Mouse (Mus musculus) adrenal gland, postnatal 10 days (tissue): ENCODE measurements around the gene Tmem234. TPM values are rescaled to one million over a fixed set of nuclear protein-coding genes. Genes with fewer than 3 reads are reported as not detected.
"Not testable (repeated sequence)": the region's sequence is repeated elsewhere in the genome, so short reads cannot be mapped to it uniquely, and the experiment has no call there.

Experiments
- DNase-seq: peaks from one replicate; pipeline ENCODE4 v3.0.0; 2021; ENCODE audit warnings: mixed read lengths
- long read RNA-seq, 2 experiments: library from polyadenylated mRNA; stranded (forward); transcript quantifications; one replicate each; pipeline ENCODE4 v2.0.0; 2021
- total RNA-seq, 2 experiments: library from RNA; stranded (reverse); gene quantifications; 2 replicates each; pipeline ENCODE4 v1.2.3; 2021

The Tmem234 gene
- 10 to 100 TPM; 83.6 to 86.2 TPM for total RNA-seq
- long read RNA-seq, experiment 1, transcript Tmem234-210 (5 exons, 1,519 nt) = minor isoform, 20 of 165 reads
- long read RNA-seq, experiment 1, transcript Tmem234-212 (6 exons, 680 nt) = minor isoform, 8 of 165 reads
- long read RNA-seq, experiment 1, transcript Tmem234-220 (4 exons, 652 nt) = minor isoform, 10 of 165 reads
- long read RNA-seq, experiment 1, transcript Tmem234-201 (5 exons, 1,437 nt) = major isoform, 43 of 165 reads
- long read RNA-seq, experiment 1, partial matches to known transcripts = 28 of 165 reads
- long read RNA-seq, experiment 1, other reads (novel, unspliced or antisense) = 36 of 165 reads
- long read RNA-seq, experiment 2, transcript Tmem234-201 (5 exons, 1,437 nt) = major isoform, 28 of 107 reads
- long read RNA-seq, experiment 2, transcript Tmem234-210 (5 exons, 1,519 nt) = minor isoform, 23 of 107 reads
- long read RNA-seq, experiment 2, transcript Tmem234-218 (4 exons, 1,124 nt) = minor isoform, 8 of 107 reads
- long read RNA-seq, experiment 2, transcript Tmem234-220 (4 exons, 652 nt) = minor isoform, 6 of 107 reads
- long read RNA-seq, experiment 2, partial matches to known transcripts = 15 of 107 reads
- long read RNA-seq, experiment 2, other reads (novel, unspliced or antisense) = 18 of 107 reads

GRCm38 (mm10) chr4:129600233-129601158, at the start of gene Tmem234, which contains the start of gene Eif3i:
TSS of gene Tmem234 (plus strand) at chr4:129600668.
TSS of gene Eif3i (minus strand) at chr4:129600648.
- peak; percentile 90 for DNase-seq

DNA sequence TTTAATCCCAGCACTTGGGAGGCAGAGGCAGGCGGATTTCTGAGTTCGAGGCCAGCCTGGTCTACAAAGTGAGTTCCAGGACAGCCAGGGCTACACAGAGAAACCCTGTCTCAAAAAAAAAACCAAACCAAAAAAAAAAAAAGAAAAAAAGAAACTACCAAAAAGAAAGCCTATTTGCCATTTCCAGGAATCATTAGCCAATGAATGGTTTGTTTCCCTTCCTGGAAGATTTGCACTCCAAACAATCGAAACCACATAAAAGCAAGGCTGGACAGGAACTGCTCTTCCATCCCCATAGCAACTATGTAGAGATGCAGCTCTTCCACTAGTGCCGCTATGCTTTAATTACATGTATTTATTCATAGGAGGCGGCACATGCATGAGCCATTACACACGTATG, 46.0 kb upstream of the Tmem234 start:
- DNase-seq = not testable (repeated sequence)

GRCm38 (mm10) chr4:129555421-129555861, 45.0 kb upstream of the Tmem234 start:
- peak; percentile 85 for DNase-seq

GRCm38 (mm10) chr4:129555862-129556531, 44.5 kb upstream of the Tmem234 start:
- DNase-seq = peak; percentile 46

- DNase-seq = peak; percentile 96
Observed at GRCm38 (mm10) chr4:129556532-129557223, 43.8 kb upstream of the Tmem234 start.

DNA sequence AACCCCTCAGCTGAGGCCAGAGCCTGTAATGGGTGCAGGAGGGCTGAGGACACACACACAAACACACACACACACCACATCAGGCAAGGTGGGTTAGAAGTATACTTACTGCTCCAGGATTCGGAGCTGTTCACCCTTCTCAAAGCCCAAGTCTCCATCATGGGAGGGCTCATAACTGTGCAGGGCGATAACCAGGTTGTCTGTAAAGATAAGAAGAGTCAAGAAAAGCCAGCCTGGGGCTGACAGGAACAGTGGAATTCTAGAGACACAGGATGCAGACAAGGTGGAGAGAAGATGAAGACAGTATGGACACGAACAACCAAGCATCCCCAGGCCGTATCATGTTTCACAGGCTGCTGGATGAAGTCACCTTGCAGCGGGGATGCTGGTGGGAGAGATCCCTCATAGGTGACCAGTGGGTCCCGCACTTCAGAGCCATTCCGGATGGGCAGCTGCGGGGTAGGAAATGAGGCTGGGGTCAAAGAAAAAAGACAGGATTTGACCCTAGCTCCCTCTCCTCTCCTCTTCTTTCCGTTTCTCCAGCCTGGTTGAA, 43.1 kb upstream of the Tmem234 start:
- no peak for DNase-seq

- no peak for DNase-seq
Observed at GRCm38 (mm10) chr4:129558321-129558955, 42.0 kb upstream of the Tmem234 start.

- DNase-seq = no peak
Observed at GRCm38 (mm10) chr4:129561184-129561583, 39.3 kb upstream of the Tmem234 start.

- DNase-seq = no peak
Observed at GRCm38 (mm10) chr4:129563718-129564117, 36.8 kb upstream of the Tmem234 start.

GRCm38 (mm10) chr4:129565139-129565538, 35.3 kb upstream of the Tmem234 start:
- DNase-seq = no peak

- DNase-seq = no peak
Observed at GRCm38 (mm10) chr4:129568366-129568765, 32.1 kb upstream of the Tmem234 start.

GRCm38 (mm10) chr4:129570028-129570427, 30.4 kb upstream of the Tmem234 start:
- no peak for DNase-seq

- no peak for DNase-seq
Observed at GRCm38 (mm10) chr4:129571551-129572084, 28.9 kb upstream of the Tmem234 start.

DNA sequence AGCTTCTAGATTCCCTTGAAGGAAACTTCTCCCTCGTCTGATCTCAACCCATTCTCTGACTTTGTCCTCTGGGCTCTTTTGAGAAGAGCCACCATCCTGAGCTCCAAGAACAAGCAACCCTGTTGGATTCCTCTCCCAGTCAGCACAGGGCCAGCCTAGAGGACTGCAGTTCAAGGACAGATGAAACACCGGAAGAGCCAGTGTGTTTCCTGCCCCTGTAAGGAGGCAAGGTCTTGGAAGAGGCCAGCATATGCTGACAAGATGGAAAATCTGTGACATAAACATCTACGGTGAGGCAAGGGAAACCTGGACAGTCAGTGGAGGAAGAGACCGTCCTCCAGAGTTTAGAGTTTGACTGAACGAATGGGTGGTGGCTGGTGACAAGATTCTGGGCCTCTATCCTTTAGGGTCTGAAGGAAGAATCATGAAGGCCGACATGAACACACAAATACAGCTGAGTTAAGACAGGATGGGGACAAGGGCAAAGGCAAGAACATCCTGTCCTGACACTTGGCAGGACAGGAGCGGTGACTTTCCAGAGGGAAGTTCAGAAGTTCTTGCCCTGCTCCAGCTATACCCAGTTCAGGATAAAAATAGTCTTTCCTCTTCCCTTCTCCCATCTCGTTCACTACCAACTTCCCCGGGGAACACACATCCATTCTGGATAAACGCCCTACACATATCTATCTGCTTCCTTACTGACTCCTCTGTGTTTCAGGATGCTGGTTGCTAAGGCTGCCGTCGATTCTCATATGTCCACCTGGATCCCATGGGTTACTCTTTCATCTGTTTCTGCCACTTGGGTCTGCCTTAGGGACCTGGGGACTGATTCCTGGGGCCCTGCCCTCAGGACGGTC, 28.0 kb upstream of the Tmem234 start:
- DNase-seq = no peak

DNA sequence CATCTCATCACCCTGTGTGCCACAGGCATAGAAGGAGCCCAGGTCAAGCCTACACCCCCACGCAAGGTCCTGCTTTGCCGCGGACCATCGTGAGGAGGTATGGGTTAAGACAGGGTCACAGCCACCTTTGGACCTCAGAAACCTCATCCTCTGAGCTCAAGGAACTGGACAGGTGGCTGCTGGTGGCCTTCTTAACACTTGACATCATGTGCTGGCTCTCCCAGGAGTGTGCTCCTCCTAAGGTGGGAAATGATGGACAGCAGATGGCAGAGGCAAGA, 27.4 kb upstream of the Tmem234 start:
- DNase-seq = no peak

GRCm38 (mm10) chr4:129573430-129573829, 27.0 kb upstream of the Tmem234 start, which contains the start of gene Lck:
TSS of gene Lck (minus strand) at chr4:129573641.
- DNase-seq = no peak

- DNase-seq = no peak
Observed at GRCm38 (mm10) chr4:129575171-129575844, 25.2 kb upstream of the Tmem234 start.

- peak; percentile 86 for DNase-seq
Observed at GRCm38 (mm10) chr4:129576863-129577491, 23.5 kb upstream of the Tmem234 start.
